Mouse (Mus musculus): ENCODE measurements around the gene Hsph1. TPM values are rescaled to one million over a fixed set of nuclear protein-coding genes. Genes with fewer than 3 reads are reported as not detected.

Gene Hsph1
- polyA plus RNA-seq, 1 experiment from 2014 or later = 105 TPM

DNA sequence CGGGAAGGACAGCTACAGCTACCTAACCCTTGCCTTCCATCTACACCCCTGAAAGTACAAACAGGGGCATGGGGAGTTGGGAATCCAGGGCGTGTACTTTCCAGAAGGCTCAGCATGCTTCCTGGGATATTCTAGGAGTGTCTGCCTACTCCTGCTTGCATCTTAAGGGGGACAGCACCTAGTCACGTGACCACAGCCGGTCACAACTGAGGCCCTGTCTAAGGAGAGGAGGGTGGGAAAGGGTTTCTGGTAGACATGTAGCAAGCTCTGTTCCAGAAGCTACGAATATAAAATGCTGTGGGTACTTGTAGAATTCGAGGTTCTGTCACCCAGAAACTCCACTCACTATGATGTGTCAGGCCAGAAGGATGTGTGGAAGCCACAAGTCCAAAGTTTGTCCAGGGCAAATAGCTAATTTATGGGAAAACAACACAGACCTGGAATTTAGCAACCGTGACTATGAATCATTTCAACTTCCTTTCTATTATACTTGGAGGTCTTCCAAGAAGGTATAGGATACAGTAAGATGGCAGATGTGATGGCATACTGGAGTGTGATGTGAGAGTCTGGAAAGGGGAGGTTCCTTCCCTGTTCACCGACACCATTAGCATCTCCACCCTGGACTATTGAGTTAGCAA, 29.0 kb downstream of the Hsph1 start:
- Histone ChIP-seq H3K27ac (no peak overlapping the region), H3K36me3 (replicated peaks) (no peaks in the 10 kb centered on the region), H3K9ac (no peak overlapping the region), H3K4me2 (no peak overlapping the region), H3K9me3 (no peaks in the 10 kb centered on the region), H3K27me3 (replicated peaks) (no peaks in the 10 kb centered on the region), H3K4me3 (no peak overlapping the region), H3K4me1 (peaks cover 7% of the 10 kb centered on the region)
- ATAC-seq (replicated peaks) = no peak
- WGBS = 87% methylated on average over 8 of the region's 8 CpGs

DNA sequence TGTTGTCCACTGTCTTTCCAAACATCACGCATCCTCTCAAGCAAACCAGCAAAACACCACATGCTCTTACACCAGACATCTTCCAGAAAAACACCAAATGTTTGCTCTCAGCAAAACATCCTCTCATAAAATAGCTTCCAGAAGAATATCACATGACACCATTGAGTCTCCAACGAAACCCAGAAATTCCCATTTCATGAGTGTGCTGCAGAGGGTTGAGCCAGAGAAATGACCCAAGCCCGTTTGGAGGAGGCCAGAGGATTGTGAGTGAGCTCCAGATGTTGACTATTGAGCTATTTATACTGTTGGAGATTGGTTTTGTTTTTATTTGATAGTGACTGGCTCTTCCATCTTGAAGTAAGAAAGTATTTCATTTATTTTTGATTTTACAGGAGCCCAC, 32.9 kb downstream of the Hsph1 start:
- Histone ChIP-seq H3K9me3 (no peaks in the 10 kb centered on the region), H3K36me3 (replicated peaks) (no peaks in the 10 kb centered on the region), H3K27ac (no peak overlapping the region), H3K4me1 (no peaks in the 10 kb centered on the region), H3K27me3 (replicated peaks) (no peaks in the 10 kb centered on the region), H3K4me3 (no peak overlapping the region), H3K9ac (no peak overlapping the region), H3K4me2 (no peak overlapping the region)
- no peak for ATAC-seq (replicated peaks)
- WGBS = 75% methylated on average over 3 of the region's 3 CpGs

DNA sequence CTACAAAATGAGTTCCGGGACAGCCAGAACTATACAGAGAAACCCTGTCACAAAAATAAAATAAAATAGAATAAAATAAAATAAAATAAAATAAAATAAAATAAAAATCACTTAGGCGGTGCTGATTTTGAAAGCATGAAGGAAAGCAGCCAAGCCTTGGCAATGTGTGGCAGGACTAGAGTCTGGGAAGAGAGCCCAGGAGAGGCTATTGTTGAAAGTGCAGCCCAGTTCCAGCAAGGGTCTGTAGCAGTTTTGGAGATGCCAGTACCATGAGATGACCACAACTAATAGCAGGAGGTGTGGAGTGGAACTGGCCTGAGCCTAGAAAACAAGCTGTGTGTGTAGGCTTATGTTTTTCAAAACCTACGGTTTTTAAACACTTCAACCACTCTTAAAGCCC, 34.2 kb downstream of the Hsph1 start:
- no peak for ATAC-seq (replicated peaks)
- Histone ChIP-seq H3K4me3 (no peak overlapping the region), H3K4me1 (no peaks in the 10 kb centered on the region), H3K27ac (no peak overlapping the region), H3K36me3 (replicated peaks) (no peaks in the 10 kb centered on the region), H3K9ac (no peak overlapping the region), H3K27me3 (replicated peaks) (no peaks in the 10 kb centered on the region), H3K4me2 (no peak overlapping the region), H3K9me3 (no peaks in the 10 kb centered on the region)
- 92% methylated on average over 3 of the region's 3 CpGs for WGBS

DNA sequence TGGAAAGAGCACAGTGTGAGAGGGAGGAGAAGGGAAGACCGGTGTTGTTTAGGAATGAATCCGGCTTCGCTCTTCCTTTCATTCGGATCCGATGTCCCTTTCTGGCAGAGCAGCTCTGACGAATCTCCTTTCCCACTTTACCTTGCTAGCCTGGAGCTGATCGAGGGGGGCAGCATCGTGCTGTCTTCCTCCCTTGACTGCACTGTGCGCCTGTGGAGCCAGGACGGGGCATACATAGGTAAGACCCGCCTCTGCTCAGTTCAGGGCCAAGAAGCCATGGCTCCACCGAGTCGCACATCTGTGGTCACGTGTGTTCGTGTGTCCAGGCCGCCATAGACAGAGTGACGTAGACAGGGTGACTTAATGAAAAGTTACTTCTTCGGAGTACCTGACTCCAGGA, 38.8 kb downstream of the Hsph1 start:
- no peaks in the 10 kb centered on the region for H3K4me1 ChIP-seq
- H3K9me3 ChIP-seq = no peaks in the 10 kb centered on the region
- no peak overlapping the region for H3K27ac ChIP-seq
- ATAC-seq (replicated peaks) = no peak
- no peak overlapping the region for H3K9ac ChIP-seq
- WGBS = 55% methylated on average over 18 of the region's 18 CpGs
- H3K36me3 ChIP-seq (replicated peaks) = no peaks in the 10 kb centered on the region
- no peak overlapping the region for H3K4me3 ChIP-seq
- H3K4me2 ChIP-seq = no peak overlapping the region
- no peaks in the 10 kb centered on the region for H3K27me3 ChIP-seq (replicated peaks)

GRCm38 (mm10) chr5:149594215-149594614, 42.0 kb downstream of the Hsph1 start:
- no peak overlapping the region for H3K4me3 ChIP-seq
- no peak overlapping the region for H3K4me2 ChIP-seq
- 89% methylated on average over 3 of the region's 3 CpGs for WGBS
- no peaks in the 10 kb centered on the region for H3K27me3 ChIP-seq (replicated peaks)
- H3K36me3 ChIP-seq (replicated peaks) = no peaks in the 10 kb centered on the region
- H3K9me3 ChIP-seq = no peaks in the 10 kb centered on the region
- H3K9ac ChIP-seq = no peak overlapping the region
- no peak for ATAC-seq (replicated peaks)
- no peak overlapping the region for H3K27ac ChIP-seq
- no peaks in the 10 kb centered on the region for H3K4me1 ChIP-seq

- Histone ChIP-seq H3K36me3 (replicated peaks) (no peaks in the 10 kb centered on the region), H3K9ac (no peak overlapping the region), H3K4me1 (no peaks in the 10 kb centered on the region), H3K27ac (no peak overlapping the region), H3K27me3 (replicated peaks) (no peaks in the 10 kb centered on the region), H3K4me2 (no peak overlapping the region), H3K9me3 (no peaks in the 10 kb centered on the region), H3K4me3 (no peak overlapping the region)
- 64% methylated on average over 3 of the region's 3 CpGs for WGBS
- no peak for ATAC-seq (replicated peaks)
Measured at GRCm38 (mm10) chr5:149589932-149590331, 46.2 kb downstream of the Hsph1 start.

DNA sequence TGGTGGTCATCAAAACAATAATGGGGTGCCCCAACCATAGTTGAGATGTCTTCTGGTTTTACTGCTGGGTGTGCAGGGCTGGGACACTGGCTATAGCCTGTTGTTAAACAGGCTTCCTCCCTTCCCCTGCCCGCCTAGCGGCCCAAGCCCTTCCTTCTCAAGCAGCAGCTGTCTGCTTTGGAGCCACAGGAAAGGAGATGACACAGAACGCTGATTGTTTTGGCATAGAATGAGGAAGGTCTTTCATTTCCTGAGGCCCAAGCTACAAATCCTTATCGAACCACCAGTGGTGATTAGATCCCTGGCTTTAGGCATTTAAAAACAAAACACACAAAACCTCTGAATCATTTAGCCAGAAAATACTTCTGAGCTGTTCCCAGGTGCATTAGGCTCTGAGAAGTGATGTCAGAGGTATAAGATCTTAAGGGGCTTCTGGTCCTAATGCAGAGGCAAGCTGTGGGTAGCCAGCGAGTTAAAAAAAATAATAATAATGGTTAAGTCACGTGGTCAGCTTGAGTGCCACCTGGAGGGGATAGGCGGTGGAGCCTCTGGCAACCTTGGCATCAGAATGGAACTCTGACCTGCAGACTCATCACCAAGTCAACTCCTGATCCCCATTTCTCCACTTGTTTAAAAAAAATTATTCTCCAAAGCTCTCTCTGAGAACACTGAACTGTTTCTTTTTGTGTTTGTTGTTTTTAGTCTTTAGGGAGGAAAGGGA, 47.2 kb downstream of the Hsph1 start:
- no peaks in the 10 kb centered on the region for H3K36me3 ChIP-seq (replicated peaks)
- no peak for ATAC-seq (replicated peaks)
- WGBS = 57% methylated on average over 7 of the region's 7 CpGs
- H3K4me1 ChIP-seq = peaks cover 6% of the 10 kb centered on the region; the same call in 1 of the 2 replicates
- H3K4me2 ChIP-seq = no peak overlapping the region
- H3K4me3 ChIP-seq = no peak overlapping the region
- H3K27me3 ChIP-seq (replicated peaks) = no peaks in the 10 kb centered on the region
- H3K9ac ChIP-seq = no peak overlapping the region
- H3K27ac ChIP-seq = no peak overlapping the region
- no peaks in the 10 kb centered on the region for H3K9me3 ChIP-seq

- ATAC-seq (replicated peaks) = no peak
- Histone ChIP-seq H3K27ac (no peak overlapping the region), H3K4me3 (no peak overlapping the region), H3K27me3 (replicated peaks) (no peaks in the 10 kb centered on the region), H3K36me3 (replicated peaks) (no peaks in the 10 kb centered on the region), H3K9ac (no peak overlapping the region), H3K4me2 (no peak overlapping the region), H3K4me1 (peaks cover 12% of the 10 kb centered on the region), H3K9me3 (no peaks in the 10 kb centered on the region)
- 86% methylated on average over 11 of the region's 11 CpGs for WGBS
Measured at GRCm38 (mm10) chr5:149587327-149587895, 48.8 kb downstream of the Hsph1 start.

GRCm38 (mm10) chr5:149585910-149586309, 50.3 kb downstream of the Hsph1 start:
- Histone ChIP-seq H3K4me2 (no peak overlapping the region), H3K27ac (no peak overlapping the region), H3K4me3 (no peak overlapping the region), H3K9ac (no peak overlapping the region), H3K4me1 (peaks cover 12% of the 10 kb centered on the region), H3K27me3 (replicated peaks) (no peaks in the 10 kb centered on the region), H3K36me3 (replicated peaks) (no peaks in the 10 kb centered on the region), H3K9me3 (no peaks in the 10 kb centered on the region)
- WGBS = 51% methylated on average over 10 of the region's 10 CpGs
- no peak for ATAC-seq (replicated peaks)

DNA sequence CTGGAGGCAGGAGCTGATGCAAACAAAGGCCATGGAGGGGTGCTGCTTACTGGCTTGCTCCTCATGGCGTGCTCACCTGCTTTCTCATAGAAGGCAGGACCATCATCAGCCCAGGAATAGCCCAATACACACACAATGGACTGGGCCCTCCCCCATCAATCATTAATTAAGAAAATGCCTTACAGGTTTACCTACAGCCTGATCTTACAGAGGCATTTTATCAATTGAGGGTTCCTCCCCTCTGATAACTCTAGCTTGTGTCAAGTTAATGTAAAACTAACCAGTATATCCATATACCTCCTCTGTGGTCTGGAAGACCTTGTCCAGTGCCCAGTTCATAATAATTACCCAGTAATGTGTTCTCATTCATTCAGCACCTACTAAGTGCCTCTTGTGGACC, 50.9 kb downstream of the Hsph1 start:
- Histone ChIP-seq H3K9me3 (no peaks in the 10 kb centered on the region), H3K36me3 (replicated peaks) (no peaks in the 10 kb centered on the region), H3K4me2 (no peak overlapping the region), H3K4me1 (peaks cover 12% of the 10 kb centered on the region), H3K4me3 (no peak overlapping the region), H3K27me3 (replicated peaks) (no peaks in the 10 kb centered on the region), H3K27ac (no peak overlapping the region), H3K9ac (no peak overlapping the region)
- 92% methylated on average over 1 of the region's 1 CpGs for WGBS
- ATAC-seq (replicated peaks) = no peak

DNA sequence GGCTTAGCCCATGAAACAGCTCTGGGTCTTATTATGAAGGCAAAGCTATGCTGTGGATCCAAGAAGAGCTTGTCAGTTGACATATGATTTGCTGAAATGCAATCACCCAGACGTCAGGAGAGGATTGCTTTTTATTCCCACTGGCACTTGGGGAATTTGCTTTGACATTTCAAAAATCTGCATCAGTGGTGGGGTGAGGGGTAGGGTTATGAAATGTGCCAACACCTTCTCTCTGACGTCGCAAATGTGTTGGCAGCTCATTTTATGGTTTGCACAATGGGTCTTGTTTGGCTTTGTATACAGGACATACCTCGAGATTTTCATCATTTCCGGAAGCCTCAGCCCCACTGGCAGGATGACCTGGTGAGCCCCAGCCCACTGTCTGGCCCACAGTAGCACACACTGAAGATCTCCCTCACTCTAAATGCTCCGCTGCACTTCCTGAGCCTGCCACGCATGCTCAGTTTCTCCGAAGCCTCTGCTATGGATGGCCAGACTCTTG, 52.0 kb downstream of the Hsph1 start:
- no peak overlapping the region for H3K4me3 ChIP-seq
- H3K4me2 ChIP-seq = no peak overlapping the region
- 66% methylated on average over 8 of the region's 8 CpGs for WGBS
- peaks cover 12% of the 10 kb centered on the region for H3K4me1 ChIP-seq
- peak; percentile 53 for ATAC-seq (replicated peaks)
- peak overlapping the region; percentile 23 for H3K27ac ChIP-seq
- no peaks in the 10 kb centered on the region for H3K36me3 ChIP-seq (replicated peaks)
- H3K9me3 ChIP-seq = no peaks in the 10 kb centered on the region
- no peaks in the 10 kb centered on the region for H3K27me3 ChIP-seq (replicated peaks)
- H3K9ac ChIP-seq = no peak overlapping the region

- Histone ChIP-seq H3K4me1 (peaks cover 12% of the 10 kb centered on the region), H3K27me3 (replicated peaks) (no peaks in the 10 kb centered on the region), H3K4me3 (no peak overlapping the region), H3K9ac (no peak overlapping the region), H3K9me3 (no peaks in the 10 kb centered on the region), H3K27ac (peak overlapping the region; percentile 23), H3K4me2 (no peak overlapping the region), H3K36me3 (replicated peaks) (no peaks in the 10 kb centered on the region)
- ATAC-seq (replicated peaks) = no peak
- WGBS = 25% methylated on average over 8 of the region's 8 CpGs
Measured at GRCm38 (mm10) chr5:149583507-149583906, 52.7 kb downstream of the Hsph1 start.

All from midbrain, embryonic 15.5 days (tissue).